Mouse (Mus musculus) liver, embryonic 16.5 days (tissue): ENCODE results near the gene Shisa9. TPM values are rescaled to one million over a fixed set of nuclear protein-coding genes. Genes with fewer than 3 reads are reported as not detected.
"Not testable (repeated sequence)": the region's sequence is repeated elsewhere in the genome, so short reads cannot be mapped to it uniquely, and the experiment has no call there.

Source experiments
- ATAC-seq: fragments of 200-750 bp; cut with Nextera tagmentation; 2 replicates; pipeline ENCODE4 v1.8.0; 2017; ENCODE audit warnings: low read depth, mild to moderate bottlenecking, moderate number of reproducible peaks, moderate library complexity
- H3K27ac ChIP-seq: fragments of 300-500 bp; sonication (generic); 2 replicates; pipeline ENCODE4 v1.5.1; 2014; ENCODE audit warnings: mild to moderate bottlenecking, low read length
- H3K27me3 ChIP-seq: fragments of 300-500 bp; sonication (generic); 2 replicates; pipeline ENCODE4 v1.6.1; 2014; ENCODE audit warnings: low read depth, low read length, mixed read lengths; ENCODE audit not compliant: control insufficient read depth, insufficient read depth
- H3K36me3 ChIP-seq: fragments of 300-500 bp; sonication (generic); 2 replicates; pipeline ENCODE4 v1.6.1; 2014; ENCODE audit warnings: mild to moderate bottlenecking; ENCODE audit not compliant: control insufficient read depth, insufficient read depth
- H3K4me1 ChIP-seq: fragments of 300-500 bp; sonication (generic); 2 replicates; pipeline ENCODE4 v1.6.1; 2014; ENCODE audit warnings: low read depth, low read length, mixed read lengths; ENCODE audit not compliant: control insufficient read depth
- H3K4me2 ChIP-seq: fragments of 300-500 bp; sonication (generic); 2 replicates; pipeline ENCODE4 v1.6.1; 2014; ENCODE audit warnings: low read depth, low read length, mixed read lengths
- H3K4me3 ChIP-seq: fragments of 300-500 bp; sonication (generic); 2 replicates; pipeline ENCODE4 v1.5.1; 2014; ENCODE audit warnings: low read depth, mild to moderate bottlenecking, low read length
- H3K9ac ChIP-seq: fragments of 300-500 bp; sonication (generic); 2 replicates; pipeline ENCODE4 v1.6.1; 2014; ENCODE audit warnings: low read depth, low read length
- H3K9me3 ChIP-seq: fragments of 300-500 bp; sonication (generic); replicated peaks from 2 replicates; pipeline ENCODE4 v1.6.1; 2016; ENCODE audit warnings: low read length; ENCODE audit not compliant: control insufficient read depth
- WGBS: fragments of 180-500 bp; shearing (Covaris S2); extraction: QIAGEN DNeasy Blood & Tissue Kit; methylation state at CpG from one replicate; pipeline ENCODE4 v1.1.7; 2014; ENCODE audit not compliant: insufficient replicate concordance; 5-methylcytosine and 5-hydroxymethylcytosine counted together
- polyA plus RNA-seq: library from polyadenylated mRNA; unstranded; fragments of >200 nt; fragmentation: Nextera tagmentation; extraction: Ambion mirVana; gene quantifications from 2 replicates; pipeline ENCODE4 v1.2.1, GENCODE M21; 2015

Gene Shisa9
- 0.08 and 0.22 TPM in 2 replicates for polyA plus RNA-seq

GRCm38 (mm10) chr16:11983616-11984270 is at the start of gene Shisa9:
Shisa9 (plus strand) TSS chr16:11984113.
- Histone ChIP-seq H3K4me1 (no peaks in the 10 kb centered on the region), H3K27me3 (peaks cover 57% of the 10 kb centered on the region), H3K9ac (no peak within 1 kb of the TSS), H3K4me3 (peak within 1 kb of the TSS; percentile 36), H3K4me2 (peak within 1 kb of the TSS; percentile 52), H3K27ac (no peak within 1 kb of the TSS), H3K36me3 (no peaks in the 10 kb centered on the region), H3K9me3 (no peaks in the 10 kb centered on the region)
- no peak for ATAC-seq
- WGBS = under 1% methylated on average over 42 of the region's 42 CpGs

DNA sequence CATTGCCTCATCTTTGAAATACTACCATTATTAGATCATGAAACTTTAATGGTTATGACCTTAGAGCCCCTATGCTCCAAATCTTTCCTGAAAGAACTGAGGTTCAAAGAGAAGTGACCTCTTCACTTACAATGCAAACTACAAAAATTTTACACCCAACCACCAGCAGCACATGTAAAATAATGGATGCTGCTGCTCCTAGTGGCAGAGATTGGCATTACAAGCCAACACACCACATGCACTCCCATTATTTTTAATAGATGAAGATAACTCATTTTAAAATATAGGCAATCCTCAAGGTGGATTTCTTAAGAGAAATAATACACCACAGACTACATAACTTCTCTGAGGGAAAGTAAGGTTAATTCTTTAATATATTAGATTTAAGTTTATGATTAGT is 43.4 kb upstream of the Shisa9 start:
- Histone ChIP-seq H3K9me3 (no peaks in the 10 kb centered on the region; the same call in 1 of the 2 replicates), H3K9ac (no peak overlapping the region), H3K27me3 (no peaks in the 10 kb centered on the region), H3K27ac (no peak overlapping the region), H3K4me3 (no peak overlapping the region), H3K4me2 (no peak overlapping the region), H3K36me3 (no peaks in the 10 kb centered on the region), H3K4me1 (no peaks in the 10 kb centered on the region)
- ATAC-seq = no peak

DNA sequence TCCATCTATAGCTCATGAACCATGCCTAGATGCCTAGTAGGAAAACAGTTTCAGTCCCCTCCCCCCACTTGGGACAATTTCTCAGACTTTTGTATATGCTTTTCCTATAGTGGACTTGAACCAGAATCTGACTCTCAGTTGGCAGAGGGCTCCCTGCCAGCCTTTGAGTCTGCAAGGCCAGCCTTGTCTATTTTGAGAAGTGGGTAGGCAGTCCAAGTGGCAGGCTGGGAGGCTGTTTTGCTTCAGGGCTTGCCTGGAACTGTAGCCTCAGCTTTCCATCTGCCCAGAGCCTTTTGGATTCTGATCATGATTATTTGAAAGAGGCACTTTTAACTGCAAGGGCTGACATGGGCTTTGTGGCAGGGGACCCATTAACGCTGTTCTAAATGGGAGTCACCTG is 23.2 kb upstream of the Shisa9 start:
- H3K9me3 ChIP-seq = no peaks in the 10 kb centered on the region
- H3K27ac ChIP-seq = no peak overlapping the region
- no peak for ATAC-seq
- no peak overlapping the region for H3K9ac ChIP-seq
- no peaks in the 10 kb centered on the region for H3K36me3 ChIP-seq
- no peak overlapping the region for H3K4me3 ChIP-seq
- H3K4me2 ChIP-seq = no peak overlapping the region
- no peaks in the 10 kb centered on the region for H3K27me3 ChIP-seq
- 64% methylated on average over 1 of the region's 1 CpGs for WGBS
- H3K4me1 ChIP-seq = no peaks in the 10 kb centered on the region

DNA sequence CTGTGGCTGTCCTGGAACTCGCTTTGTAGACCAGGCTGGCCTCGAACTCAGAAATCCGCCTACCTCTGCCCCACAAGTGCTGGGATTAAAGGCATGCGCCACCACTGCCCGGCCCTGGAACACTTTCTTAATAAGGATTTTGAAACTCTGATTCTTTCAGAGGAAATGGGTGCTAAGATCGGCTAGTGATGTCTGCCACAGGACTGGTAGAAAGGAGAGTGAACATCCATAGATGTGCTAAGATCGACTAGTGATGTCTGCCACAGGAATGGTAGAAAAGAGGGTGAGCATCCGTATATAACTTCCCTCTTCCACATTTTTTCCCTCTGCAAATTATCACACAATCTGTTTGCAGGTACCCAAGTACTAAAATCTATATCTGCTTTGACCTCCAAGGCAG is 17.9 kb upstream of the Shisa9 start:
- H3K27ac ChIP-seq = no peak overlapping the region
- H3K4me1 ChIP-seq = no peaks in the 10 kb centered on the region
- H3K4me3 ChIP-seq = no peak overlapping the region
- no peaks in the 10 kb centered on the region for H3K36me3 ChIP-seq
- 64% methylated on average over 8 of the region's 8 CpGs for WGBS
- no peaks in the 10 kb centered on the region for H3K9me3 ChIP-seq
- no peak overlapping the region for H3K9ac ChIP-seq
- H3K27me3 ChIP-seq = no peaks in the 10 kb centered on the region
- no peak overlapping the region for H3K4me2 ChIP-seq
- no peak for ATAC-seq

- not testable (repeated sequence) for H3K9me3 ChIP-seq, H3K27me3 ChIP-seq, H3K4me3 ChIP-seq, ATAC-seq, H3K4me1 ChIP-seq, H3K27ac ChIP-seq, H3K9ac ChIP-seq, H3K4me2 ChIP-seq, H3K36me3 ChIP-seq
- 40% methylated on average over 3 of the region's 5 CpGs for whole genome bisulfite sequencing
These were observed 17.1 kb upstream of the Shisa9 start for GRCm38 (mm10) chr16:11966810-11967209.

DNA sequence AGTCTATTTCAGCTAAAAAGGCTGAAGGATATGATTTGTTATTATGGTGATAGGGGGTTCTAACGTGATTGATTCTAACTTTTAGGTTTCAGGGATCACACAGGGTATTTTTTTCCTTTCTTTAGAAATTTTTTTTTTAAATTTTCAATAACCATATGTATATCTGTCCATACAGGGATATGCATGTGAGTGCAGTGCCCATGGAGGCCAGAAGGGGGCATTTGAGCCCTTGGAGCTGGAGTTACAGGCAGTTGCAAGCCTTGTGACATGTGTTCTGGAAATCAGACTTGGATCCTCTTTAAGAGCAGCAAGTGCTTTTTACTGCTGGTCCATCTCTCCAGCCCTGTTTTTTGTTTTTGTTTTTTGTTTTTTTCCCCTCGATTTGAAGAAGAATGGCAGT is 16.3 kb upstream of the Shisa9 start:
- no peaks in the 10 kb centered on the region for H3K27me3 ChIP-seq
- H3K27ac ChIP-seq = no peak overlapping the region
- no peaks in the 10 kb centered on the region for H3K4me1 ChIP-seq
- H3K9me3 ChIP-seq = no peaks in the 10 kb centered on the region
- H3K4me2 ChIP-seq = no peak overlapping the region
- no peak overlapping the region for H3K9ac ChIP-seq
- no peaks in the 10 kb centered on the region for H3K36me3 ChIP-seq
- WGBS = 41% methylated on average over 2 of the region's 2 CpGs
- no peak overlapping the region for H3K4me3 ChIP-seq
- no peak for ATAC-seq

- Histone ChIP-seq H3K9ac (no peak overlapping the region), H3K27ac (no peak overlapping the region), H3K36me3 (no peaks in the 10 kb centered on the region), H3K4me2 (no peak overlapping the region), H3K4me1 (no peaks in the 10 kb centered on the region), H3K9me3 (no peaks in the 10 kb centered on the region), H3K4me3 (no peak overlapping the region), H3K27me3 (no peaks in the 10 kb centered on the region)
- WGBS = 40% methylated on average over 4 of the region's 4 CpGs
- ATAC-seq = no peak
These were observed 10.2 kb upstream of the Shisa9 start for GRCm38 (mm10) chr16:11973707-11974106.

- ATAC-seq = no peak
- 58% methylated on average over 2 of the region's 2 CpGs for WGBS
These were observed 7.2 kb upstream of the Shisa9 start for GRCm38 (mm10) chr16:11976737-11977136.

GRCm38 (mm10) chr16:11980764-11981163 is 3.1 kb upstream of the Shisa9 start:
- peaks cover 45% of the 10 kb centered on the region for H3K27me3 ChIP-seq
- no peak for ATAC-seq
- WGBS = 13% methylated on average over 3 of the region's 3 CpGs

More at GRCm38 (mm10) chr16:11976737-11977136, 7.2 kb upstream of the Shisa9 start:
- no peak overlapping the region for H3K9ac ChIP-seq
- no peaks in the 10 kb centered on the region for H3K4me1 ChIP-seq
- H3K36me3 ChIP-seq = no peaks in the 10 kb centered on the region
- H3K4me2 ChIP-seq = no peak overlapping the region
- H3K27me3 ChIP-seq = peaks cover 6% of the 10 kb centered on the region
- no peak overlapping the region for H3K4me3 ChIP-seq
- H3K27ac ChIP-seq = no peak overlapping the region
- H3K9me3 ChIP-seq = no peaks in the 10 kb centered on the region

More at GRCm38 (mm10) chr16:11980764-11981163, 3.1 kb upstream of the Shisa9 start:
- Histone ChIP-seq H3K4me3 (no peak overlapping the region), H3K4me1 (no peaks in the 10 kb centered on the region), H3K9ac (no peak overlapping the region), H3K9me3 (no peaks in the 10 kb centered on the region), H3K36me3 (no peaks in the 10 kb centered on the region), H3K4me2 (no peak overlapping the region), H3K27ac (no peak overlapping the region)
